Mouse (Mus musculus): ENCODE measurements around the gene Sytl3.
A peak's percentile ranks its signal among the peaks of the same experiment; 100 is the strongest.

Gene Sytl3

GRCm38 (mm10) chr17:6780521-6781115, 121.7 kb downstream of the Sytl3 start:
- no peak for DNase-seq

DNA sequence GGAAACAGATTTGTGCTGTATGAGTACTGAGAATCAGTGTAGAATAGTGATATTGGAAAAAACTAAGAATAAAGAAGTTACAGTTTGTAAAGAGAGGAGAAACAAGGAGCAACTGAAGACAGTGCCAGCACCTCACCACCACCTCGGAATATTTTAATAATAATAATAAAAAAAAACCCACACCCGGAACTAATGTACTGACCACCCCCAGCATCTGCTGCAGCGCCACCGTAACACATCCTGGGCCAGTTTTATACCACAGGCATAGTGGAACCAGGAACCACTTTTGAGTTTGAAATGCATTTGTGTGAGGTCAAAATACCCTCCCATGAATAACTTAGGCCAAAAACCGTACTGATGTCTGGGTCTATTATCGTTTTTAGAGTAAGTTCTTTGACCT, 122.4 kb downstream of the Sytl3 start:
- DNase-seq, result no peak

DNA sequence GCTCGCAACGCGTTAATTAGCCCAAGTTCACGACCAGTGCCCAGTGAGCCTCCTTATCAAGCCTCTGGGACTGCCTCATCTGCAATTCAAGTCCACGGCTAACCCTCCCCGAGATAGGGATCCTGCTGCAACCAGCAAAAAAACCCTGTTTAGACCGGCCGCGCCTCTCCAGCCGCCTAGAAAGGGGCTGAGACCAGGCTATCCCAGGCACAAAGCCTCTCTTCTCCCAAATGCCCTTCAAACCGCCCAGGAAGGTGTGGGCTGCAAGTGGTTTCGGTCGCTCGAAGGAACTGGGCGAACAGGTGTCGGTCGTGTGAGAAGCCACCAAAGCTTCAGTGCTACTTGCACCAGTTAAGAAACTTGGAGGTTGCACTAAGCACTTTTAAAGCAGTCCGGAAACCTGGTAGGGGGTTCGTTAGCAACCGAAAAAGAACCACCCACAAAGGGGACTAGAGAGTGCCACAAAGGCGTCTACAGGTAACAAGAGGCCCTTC, 123.2 kb downstream of the Sytl3 start:
- DNase-seq, result no peak

DNA sequence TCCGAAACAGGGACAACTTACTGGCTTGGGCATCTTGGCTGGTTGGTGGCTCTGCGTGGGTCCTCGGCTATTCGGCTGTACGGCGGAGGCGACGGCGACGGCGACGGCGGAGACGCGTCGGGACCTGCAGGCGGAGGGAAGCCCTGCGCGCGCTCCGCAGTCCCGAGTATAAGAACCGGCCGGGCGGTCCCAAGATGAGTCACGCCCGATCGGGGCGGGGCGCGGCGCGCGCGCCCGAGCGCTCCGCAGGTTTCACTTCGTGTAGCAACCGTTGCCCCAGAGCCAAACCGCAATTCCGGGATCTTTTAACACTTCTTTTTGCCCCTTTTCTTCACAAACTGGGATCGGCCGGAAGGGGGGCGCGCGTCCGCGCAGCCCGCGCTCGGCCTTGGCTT, 123.7 kb downstream of the Sytl3 start, which contains the start of gene Ezr:
Ezr (minus strand) TSS at position 174 of the 395 bp plus-strand sequence.
- peak; percentile 77 for DNase-seq

DNA sequence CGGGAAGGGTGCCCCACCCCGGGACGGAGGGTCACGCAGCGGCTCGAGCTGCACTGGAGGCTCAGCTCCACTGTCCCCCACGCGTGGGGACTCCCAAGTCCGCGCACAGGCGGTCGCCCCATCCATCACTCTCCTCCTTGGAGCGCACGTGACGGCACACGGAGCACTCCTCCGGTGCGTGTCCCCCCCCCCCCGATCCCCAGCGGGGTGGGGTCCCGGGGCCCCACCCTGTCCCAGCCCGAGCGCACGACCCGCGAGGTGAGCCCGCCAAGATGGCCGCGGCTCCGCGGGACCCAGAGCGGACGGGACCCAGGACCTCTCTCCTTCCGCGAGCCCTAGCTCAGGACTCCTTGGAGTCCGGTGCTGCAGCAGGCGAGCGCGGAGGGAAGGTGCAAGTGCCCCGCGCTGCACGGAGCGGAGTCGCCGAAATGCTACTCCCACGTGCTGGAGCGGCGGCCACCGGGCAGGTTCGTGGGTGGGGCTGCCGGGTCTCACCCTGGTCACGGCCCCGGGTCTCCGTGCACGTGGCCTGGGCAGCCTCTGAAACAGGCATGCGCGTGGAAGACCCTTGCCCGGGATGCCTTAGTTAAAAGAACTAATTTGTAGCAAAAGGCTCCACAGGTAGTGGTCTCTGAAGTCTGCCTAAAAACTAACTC, 124.2 kb downstream of the Sytl3 start:
- DNase-seq, result peak; percentile 55

DNA sequence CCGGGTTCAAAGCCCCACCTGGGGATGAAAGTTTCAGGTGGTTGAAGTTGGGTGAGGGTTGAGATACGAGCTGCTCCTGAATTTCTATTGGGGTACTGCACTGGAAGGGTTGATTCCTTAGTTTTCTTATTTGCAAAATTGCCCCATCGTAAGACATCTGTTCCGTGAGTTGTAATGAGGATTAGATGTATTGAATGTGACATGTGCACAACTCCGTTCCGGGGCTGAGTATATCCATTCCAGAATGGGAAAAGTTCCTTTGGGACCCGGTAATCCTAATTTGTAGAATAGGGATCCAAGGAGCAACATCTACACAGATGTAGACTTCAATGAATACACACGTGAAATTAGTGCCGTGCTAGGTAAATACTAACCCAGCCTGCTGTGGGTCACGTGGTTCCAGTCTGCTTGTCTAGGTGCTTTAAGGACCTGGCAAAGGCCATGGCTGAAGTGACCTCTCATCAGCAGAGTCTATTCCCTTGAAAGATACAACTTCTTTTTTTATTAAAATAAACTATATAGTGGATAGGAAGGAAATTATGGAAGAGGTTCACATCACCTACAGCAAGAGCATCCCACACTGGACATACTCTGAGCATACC, 125.0 kb downstream of the Sytl3 start:
- no peak for DNase-seq

GRCm38 (mm10) chr17:6787241-6787640, 128.3 kb downstream of the Sytl3 start:
- DNase-seq, result no peak

Measured in cerebellum, adult 11-12 months (tissue).